Mouse (Mus musculus): ENCODE data around the gene Eps8l1.

DNA sequence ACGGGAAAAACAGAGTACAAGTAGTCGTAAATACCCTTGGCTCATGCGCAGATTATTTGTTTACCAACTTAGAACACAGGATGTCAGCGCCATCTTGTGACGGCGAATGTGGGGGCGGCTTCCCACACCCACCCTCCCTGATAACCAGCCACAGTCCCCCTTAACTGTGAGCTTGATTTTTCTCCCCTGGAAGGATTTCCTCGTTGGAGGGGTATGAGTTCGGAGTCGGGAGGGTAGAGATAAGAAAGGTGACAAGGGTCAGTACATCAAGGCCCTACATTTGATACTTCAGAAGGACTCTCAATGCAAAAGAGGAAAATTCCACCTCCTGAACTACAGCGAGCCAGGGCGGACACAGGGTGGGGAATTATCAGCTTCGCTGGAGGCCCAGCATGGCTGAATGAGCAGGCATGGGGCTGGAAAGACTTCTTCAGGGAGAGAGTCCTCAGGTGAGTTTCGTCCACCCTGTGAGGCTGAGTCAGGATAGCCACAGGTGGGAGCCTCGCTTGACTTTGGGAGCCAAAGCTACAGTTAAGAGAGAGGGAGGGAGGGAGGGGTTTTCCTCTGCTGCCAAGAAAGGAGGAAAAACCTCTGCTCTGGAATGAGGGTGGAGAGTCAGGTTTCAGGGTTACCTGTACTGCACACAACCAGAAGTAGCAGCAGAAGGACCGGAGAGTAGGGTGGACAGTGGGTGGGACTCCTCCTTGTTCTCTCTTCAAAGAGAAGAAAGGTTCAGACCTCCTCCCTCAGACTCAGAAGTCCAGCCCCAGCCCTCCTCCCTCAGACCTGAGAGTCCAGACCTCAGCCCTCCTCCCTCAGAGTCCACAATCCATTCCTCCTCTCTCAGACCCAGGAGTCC lies at the start of gene Eps8l1:
- TF ChIP-seq CTCF (IDR thresholded peaks at IDR 0.05; ENCODE audit: low read depth, low read length) (no peak), POLR2A (IDR thresholded peaks at IDR 0.05; ENCODE audit: insufficient read depth, low read length) (no peak), EP300 (IDR thresholded peaks at IDR 0.05; ENCODE audit: insufficient read depth, low read depth, low read length) (no peak)
